Mouse (Mus musculus) limb, embryonic 14.5 days (tissue): ENCODE data around the gene Ap4e1. TPM values are rescaled to one million over a fixed set of nuclear protein-coding genes. Genes with fewer than 3 reads are reported as not detected.
A peak's percentile ranks its signal among the peaks of the same experiment; 100 is the strongest.

Experiments used
- ATAC-seq: fragments of 200-750 bp; cut with Nextera tagmentation; 2 replicates; pipeline ENCODE4 v1.8.0; 2017; ENCODE audit warnings: low read depth, moderate number of reproducible peaks, moderate TSS enrichment; ENCODE audit not compliant: low FRiP score
- DNase-seq: peaks from one replicate; pipeline ENCODE4 v3.0.0-alpha.2; 2015; ENCODE audit warnings: low spot score
- H3K27ac ChIP-seq: fragments of 300-500 bp; sonication (generic); replicated peaks from 2 replicates; pipeline ENCODE4 v1.5.1; 2014; ENCODE audit warnings: low read depth, mild to moderate bottlenecking, low read length, moderate library complexity, mixed read lengths
- H3K27me3 ChIP-seq: fragments of 300-500 bp; sonication (generic); 2 replicates; pipeline ENCODE4 v1.6.1; 2014; ENCODE audit warnings: low read length, mixed read lengths; ENCODE audit not compliant: control insufficient read depth, insufficient read depth
- H3K36me3 ChIP-seq: fragments of 300-500 bp; sonication (generic); 2 replicates; pipeline ENCODE4 v1.6.1; 2014; ENCODE audit warnings: mild to moderate bottlenecking, low read length, moderate library complexity, mixed read lengths; ENCODE audit not compliant: control insufficient read depth, insufficient read depth
- H3K4me1 ChIP-seq: fragments of 300-500 bp; sonication (generic); 2 replicates; pipeline ENCODE4 v1.6.1; 2014; ENCODE audit warnings: antibody characterized with exemption, low read length, mixed read lengths; ENCODE audit not compliant: control insufficient read depth, insufficient read depth
- H3K4me2 ChIP-seq: fragments of 300-500 bp; sonication (generic); replicated peaks from 2 replicates; pipeline ENCODE4 v1.6.1; 2014; ENCODE audit warnings: low read depth, mild to moderate bottlenecking, low read length, moderate library complexity; ENCODE audit not compliant: severe bottlenecking
- H3K4me3 ChIP-seq: fragments of 300-500 bp; sonication (generic); replicated peaks from 2 replicates; pipeline ENCODE4 v1.5.1; 2014; ENCODE audit warnings: low read length
- H3K9ac ChIP-seq: fragments of 300-500 bp; sonication (generic); 2 replicates; pipeline ENCODE4 v1.6.1; 2014; ENCODE audit warnings: mild to moderate bottlenecking, low read depth, low read length, moderate library complexity; ENCODE audit not compliant: severe bottlenecking
- H3K9me3 ChIP-seq: fragments of 300-500 bp; sonication (generic); 2 replicates; pipeline ENCODE4 v1.6.1; 2016; ENCODE audit warnings: low read length; ENCODE audit not compliant: control insufficient read depth
- POLR2A ChIP-seq: fragments of 200-500 bp; IDR thresholded peaks from 2 replicates; pipeline ENCODE4 v1.8.0; 2012; ENCODE audit warnings: inconsistent platforms, mild to moderate bottlenecking, moderate library complexity, borderline replicate concordance; ENCODE audit not compliant: insufficient read depth, insufficient read length; ENCODE audit errors: extremely low read depth
- WGBS: fragments of 180-500 bp; shearing (Covaris S2); extraction: QIAGEN DNeasy Blood & Tissue Kit; methylation state at CpG from one replicate; pipeline ENCODE4 v1.1.7; 2014; 5-methylcytosine and 5-hydroxymethylcytosine counted together
- polyA plus RNA-seq, 2 experiments: library from polyadenylated mRNA; depleted of rRNA in 1 of 2; stranded (reverse) in 1 of 2; unstranded in 1 of 2; fragments of >200 nt; fragmentation: Nextera tagmentation in 1 of 2; extraction: Ambion mirVana in 1 of 2; gene quantifications; 2 replicates each; pipeline versions ENCODE4 v1.2.1 to v1.2.3; 2012 to 2014

The Ap4e1 gene
- polyA plus RNA-seq, 2 experiments: 8.9 to 12.1 TPM

DNA sequence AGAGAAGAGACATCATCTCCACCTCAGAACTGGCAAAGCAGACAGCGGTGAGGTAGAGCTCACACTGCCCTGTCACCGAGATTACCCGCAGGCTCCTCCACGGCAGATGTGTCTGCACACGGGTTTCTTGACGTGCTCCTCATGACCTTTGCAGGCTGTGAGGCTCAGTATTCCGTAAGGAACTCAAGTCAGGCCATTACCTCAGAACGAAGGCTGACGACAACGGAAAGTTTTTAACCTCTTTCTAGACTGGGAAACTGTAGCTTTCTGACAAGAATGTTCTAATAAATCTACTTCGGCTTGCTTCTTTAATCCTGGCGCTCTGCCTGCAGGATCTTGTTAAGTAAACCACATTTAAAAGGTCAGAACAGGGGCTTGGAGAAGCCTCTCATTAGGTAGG, 15.8 kb upstream of the Ap4e1 start:
- no peak overlapping the region for H3K27ac ChIP-seq
- WGBS: 11% methylated on average over 12 of the region's 12 CpGs
- no peak for ATAC-seq

DNA sequence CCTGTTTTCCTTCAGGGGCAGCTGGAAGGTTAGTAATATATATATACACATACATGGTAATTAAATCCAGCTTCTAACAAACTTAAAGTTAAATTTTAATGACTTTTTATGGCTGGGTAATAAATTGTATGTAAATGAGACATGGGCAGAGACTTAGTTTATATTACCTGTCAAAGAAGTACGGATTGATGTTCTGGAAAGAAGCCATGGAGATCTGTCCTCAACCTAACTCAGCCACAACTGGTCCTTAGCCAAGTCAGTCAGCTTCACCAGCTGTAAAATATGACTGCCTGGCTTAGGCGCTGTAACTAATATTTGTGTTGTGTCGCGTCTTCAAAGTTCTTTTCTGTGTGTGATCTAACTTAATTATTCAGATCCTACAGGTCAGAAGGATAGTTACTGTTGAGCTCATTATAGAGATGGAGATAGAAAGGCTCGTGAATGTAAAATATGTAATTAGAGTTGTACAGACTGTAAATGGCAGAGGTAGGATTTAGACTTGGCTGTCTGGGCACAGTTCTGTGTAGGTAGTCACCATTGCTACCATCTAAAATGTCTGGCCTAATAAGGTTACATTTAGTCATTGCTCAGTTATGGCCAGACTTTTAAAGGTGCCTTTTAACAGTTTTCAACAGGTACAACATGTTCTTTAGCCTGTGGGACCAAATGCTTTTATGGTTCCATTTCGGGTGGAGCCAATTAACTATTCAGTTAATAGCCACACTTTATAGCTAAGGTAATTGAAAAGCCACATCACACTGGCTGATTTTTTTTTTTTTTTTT, 13.9 kb upstream of the Ap4e1 start:
- Histone ChIP-seq H3K27ac (no peak overlapping the region), H3K36me3 (no peaks in the 10 kb centered on the region), H3K9me3 (no peaks in the 10 kb centered on the region), H3K9ac (no peak overlapping the region), H3K4me2 (no peak overlapping the region), H3K27me3 (no peaks in the 10 kb centered on the region), H3K4me1 (peaks cover 17% of the 10 kb centered on the region), H3K4me3 (no peak overlapping the region)
- 20% methylated on average over 6 of the region's 6 CpGs for WGBS
- TF ChIP-seq POLR2A: no peak
- ATAC-seq: no peak
- peak; percentile 22 for DNase-seq

More for the DNA sequence above, 15.8 kb upstream of the Ap4e1 start:
- Histone ChIP-seq H3K9me3 (no peaks in the 10 kb centered on the region), H3K4me2 (no peak overlapping the region), H3K36me3 (no peaks in the 10 kb centered on the region), H3K27me3 (no peaks in the 10 kb centered on the region), H3K9ac (no peak overlapping the region), H3K4me1 (peaks cover 17% of the 10 kb centered on the region), H3K4me3 (no peak overlapping the region)
- TF ChIP-seq POLR2A: no peak
- DNase-seq: peak; percentile 39

DNA sequence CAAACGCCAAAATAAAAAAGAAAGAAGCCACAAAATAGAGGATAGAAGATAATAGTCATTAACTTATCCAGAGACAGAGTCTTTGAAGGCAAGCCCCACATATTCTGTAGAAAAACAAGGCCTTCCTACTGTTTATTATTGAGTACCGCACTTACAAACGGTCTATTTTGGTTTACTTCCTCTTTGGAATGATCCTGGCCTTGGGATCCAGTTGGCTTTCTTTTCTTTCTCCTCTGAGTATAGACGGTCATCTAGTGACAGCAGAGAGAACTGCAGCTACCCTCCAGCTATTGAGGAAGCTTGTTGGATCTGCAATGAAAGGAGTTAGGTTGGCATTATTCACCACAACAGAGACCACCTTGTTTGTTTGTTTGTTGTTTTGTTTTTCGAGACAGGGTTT, 11.8 kb upstream of the Ap4e1 start:
- Histone ChIP-seq H3K27ac (no peak overlapping the region), H3K4me2 (0 out of 2 replicates have a peak overlapping the region, but pooled peaks have one; percentile 26), H3K4me3 (no peak overlapping the region), H3K4me1 (peaks cover 17% of the 10 kb centered on the region), H3K36me3 (no peaks in the 10 kb centered on the region), H3K9me3 (no peaks in the 10 kb centered on the region), H3K27me3 (no peaks in the 10 kb centered on the region), H3K9ac (no peak overlapping the region)
- peak; percentile 47; the same call in 1 of the 2 replicates for ATAC-seq
- DNase-seq: peak; percentile 77
- WGBS: 17% methylated on average over 5 of the region's 5 CpGs
- no peak for TF ChIP-seq POLR2A

DNA sequence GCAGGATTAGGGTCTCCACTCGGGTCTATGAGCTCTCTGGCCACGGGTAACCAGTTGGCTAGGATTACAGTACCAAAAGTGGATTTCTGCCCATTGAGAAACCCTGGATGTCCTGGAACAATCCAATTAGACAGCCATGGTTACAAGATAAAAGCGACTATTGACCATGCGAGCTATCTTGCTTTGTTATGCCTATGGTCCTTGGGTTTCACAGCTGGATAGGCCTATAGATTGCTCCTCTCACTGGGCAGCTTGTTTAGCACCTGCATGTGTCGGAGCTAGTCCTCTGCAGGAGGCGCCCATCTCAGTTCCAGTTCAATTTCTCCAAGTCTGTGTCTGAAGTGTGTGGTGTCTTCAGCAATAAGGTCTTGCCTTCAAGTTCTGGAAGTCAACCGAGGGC, 10.3 kb upstream of the Ap4e1 start:
- Histone ChIP-seq H3K4me2 (no peak overlapping the region), H3K4me1 (peaks cover 10% of the 10 kb centered on the region), H3K36me3 (no peaks in the 10 kb centered on the region), H3K9me3 (no peaks in the 10 kb centered on the region), H3K4me3 (no peak overlapping the region), H3K27me3 (no peaks in the 10 kb centered on the region), H3K27ac (no peak overlapping the region), H3K9ac (no peak overlapping the region)
- no peak for TF ChIP-seq POLR2A
- ATAC-seq (no peak), DNase-seq (no peak)
- 76% methylated on average over 7 of the region's 7 CpGs for WGBS

DNA sequence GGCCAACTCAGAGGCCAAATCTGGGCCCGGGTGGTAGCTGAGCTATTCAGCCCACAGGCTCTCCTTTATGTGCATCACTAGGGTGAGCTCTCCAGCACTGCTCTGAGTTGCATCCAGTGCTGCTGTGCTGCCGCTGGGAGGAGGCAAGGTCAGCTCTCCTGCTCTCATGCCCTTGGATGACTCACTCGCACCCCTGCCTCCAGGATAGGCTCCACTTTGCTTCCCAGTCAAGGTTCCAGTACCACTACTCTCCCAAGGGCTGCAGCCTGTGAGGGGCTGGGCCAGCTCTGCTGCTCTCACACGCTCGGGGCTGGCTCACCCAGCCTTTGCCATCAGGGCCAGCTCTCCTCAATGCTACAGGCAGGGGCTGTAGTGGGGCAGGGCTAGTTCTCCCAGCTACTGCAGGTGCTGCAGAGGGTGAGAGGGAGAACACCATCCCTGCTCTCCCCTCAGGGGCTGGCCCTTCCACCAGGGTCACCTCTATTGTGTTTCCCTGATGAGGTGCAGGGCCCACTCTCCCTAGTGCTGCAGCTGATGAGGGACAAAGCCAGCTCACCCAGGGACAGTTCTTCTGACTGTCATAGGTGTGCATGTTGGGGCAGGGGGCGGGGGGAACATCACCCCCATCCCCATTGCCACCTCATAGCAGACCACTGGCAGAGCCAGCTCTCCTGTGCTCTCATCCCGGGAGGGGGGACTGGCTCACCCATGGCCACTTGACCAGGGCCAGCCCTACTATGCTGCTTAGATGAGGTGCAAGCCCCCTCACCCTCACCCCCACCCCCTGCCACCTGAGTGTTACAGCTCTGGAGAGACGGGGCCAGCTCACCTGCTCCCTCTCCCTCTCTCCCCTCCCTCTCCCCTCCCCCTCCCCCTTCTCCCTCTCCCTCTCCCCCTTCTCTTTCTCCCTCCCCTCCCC, 7.9 kb upstream of the Ap4e1 start:
- TF ChIP-seq POLR2A: no peak
- DNase-seq (no peak), ATAC-seq (no peak)
- no peak overlapping the region for H3K9ac ChIP-seq
- H3K27ac ChIP-seq: no peak overlapping the region
- H3K9me3 ChIP-seq: no peaks in the 10 kb centered on the region
- H3K27me3 ChIP-seq: no peaks in the 10 kb centered on the region
- H3K4me1 ChIP-seq: no peaks in the 10 kb centered on the region
- no peaks in the 10 kb centered on the region for H3K36me3 ChIP-seq
- no peak overlapping the region for H3K4me3 ChIP-seq
- no peak overlapping the region for H3K4me2 ChIP-seq
- 66% methylated on average over 8 of the region's 8 CpGs for WGBS
